Mouse (Mus musculus) hematopoietic multipotent progenitor cell, adult 10-12 weeks (in vitro differentiated cells): Measurements from ENCODE around the gene Afg3l1. TPM values are rescaled to one million over a fixed set of nuclear protein-coding genes. Genes with fewer than 3 reads are reported as not detected.

ENCODE experiments used
- polyA plus RNA-seq: library from polyadenylated mRNA; stranded (reverse); fragments of >175 nt; gene quantifications from 2 replicates; pipeline ENCODE4 v1.2.3, GENCODE M21; 2012; ENCODE audit warnings: low replicate concordance

Gene Afg3l1
- polyA plus RNA-seq = 11.7 and 12.1 TPM in 2 replicates

DNA sequence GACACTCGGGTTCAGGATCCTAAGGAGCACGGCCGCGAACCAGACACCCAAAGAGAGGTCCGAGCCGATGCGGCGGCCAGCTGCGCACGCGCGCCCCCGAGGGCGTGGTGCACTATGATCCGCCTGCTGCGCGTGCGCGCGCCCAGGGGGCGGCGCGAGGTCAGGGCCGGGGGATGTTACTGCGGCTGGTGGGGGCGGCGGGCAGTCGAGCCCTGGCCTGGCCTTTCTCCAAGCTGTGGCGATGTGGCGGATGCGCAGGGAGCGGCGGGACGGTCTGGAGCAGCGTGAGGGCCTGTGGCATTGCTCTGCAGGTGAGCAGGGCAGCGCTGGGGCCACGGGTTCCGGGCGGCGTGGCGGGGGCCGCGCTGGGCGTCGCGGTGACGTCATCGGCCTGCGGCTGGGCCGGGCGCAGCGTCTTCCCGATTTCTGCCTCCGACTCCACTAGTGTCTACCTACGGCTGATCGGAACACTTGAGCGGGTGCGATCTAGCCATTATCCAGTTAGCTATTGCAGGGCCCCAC lies at the start of gene Afg3l1:
Gene Afg3l1 (plus strand): TSS at position 167 of the 522 bp plus-strand sequence.

DNA sequence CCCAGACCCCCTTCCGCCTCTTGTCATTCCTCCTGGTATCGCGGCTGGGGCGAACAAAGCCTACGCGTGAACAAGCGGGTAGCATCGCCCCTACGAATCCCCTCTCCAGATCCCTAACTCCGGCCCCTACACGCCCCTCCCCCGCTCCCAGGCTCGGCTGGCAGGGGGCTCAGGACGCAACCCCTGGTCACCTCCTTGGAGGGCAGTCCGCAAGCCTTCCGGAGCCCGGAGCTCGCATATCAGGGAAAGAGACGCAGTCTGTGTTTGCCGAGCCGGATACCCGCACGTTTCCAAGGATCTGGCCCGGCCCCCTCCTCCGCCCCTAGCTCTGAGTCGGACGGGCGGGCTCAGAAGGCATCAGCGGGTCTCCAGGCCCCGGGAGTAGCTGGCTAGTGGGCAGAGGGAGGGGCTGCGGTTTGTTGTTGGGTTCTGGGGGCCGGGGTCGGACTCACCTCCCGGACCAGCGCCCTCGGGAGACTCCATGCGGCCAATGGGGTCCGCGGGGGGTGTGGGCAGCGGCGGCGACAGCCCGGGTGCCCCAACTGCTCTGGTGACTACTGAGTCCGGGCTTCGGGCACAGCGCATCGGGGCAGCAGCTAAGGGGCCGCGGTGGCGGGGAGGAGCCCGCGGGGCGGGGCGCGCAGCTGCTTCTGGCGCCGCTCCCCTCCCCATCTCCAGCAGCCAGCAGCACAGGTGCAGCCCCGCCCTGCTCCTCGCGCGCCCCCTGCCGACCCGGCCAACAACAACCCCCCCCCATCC lies 37.3 kb downstream of the Afg3l1 start, which contains the start of gene Dbndd1:
Gene Dbndd1 (minus strand): TSS at position 683 of the 759 bp plus-strand sequence.

DNA sequence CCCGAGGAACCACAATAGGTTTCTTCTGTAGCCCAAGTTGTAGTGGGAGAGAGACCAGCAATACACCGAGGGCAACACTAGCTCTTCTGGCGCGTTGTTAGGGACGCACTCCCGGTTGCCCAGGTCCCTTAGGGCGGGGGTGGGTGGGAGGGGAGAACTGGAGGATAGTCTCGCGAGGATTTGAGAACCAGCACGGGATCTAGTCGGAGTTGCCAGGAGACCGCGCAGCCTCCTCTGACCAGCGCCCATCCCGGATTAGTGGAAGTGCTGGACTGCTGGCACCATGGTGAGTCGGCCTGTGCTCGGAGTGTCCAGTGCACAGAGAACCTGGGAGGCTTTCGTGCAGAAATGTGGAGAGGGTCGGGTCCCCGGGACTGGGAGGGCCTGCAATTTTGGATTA lies 41.0 kb downstream of the Afg3l1 start, which contains the start of gene Gas8:
Gene Gas8 (plus strand): TSS at position 168 of the 400 bp plus-strand sequence.

Other genes with a start within 250 kb of the Afg3l1 start
- 11.9 and 12.8 TPM in 2 replicates for gene Spata2l, start 241.7 kb upstream of the Afg3l1 start, polyA plus RNA-seq
- 19.5 and 32.7 TPM in 2 replicates for gene Zfp276, start 223.7 kb upstream of the Afg3l1 start, polyA plus RNA-seq
- gene Vps9d1, start 223.6 kb upstream of the Afg3l1 start, polyA plus RNA-seq = 136 and 348 TPM in 2 replicates
- gene Fanca, start 159.3 kb upstream of the Afg3l1 start, polyA plus RNA-seq = 7.0 and 16.7 TPM in 2 replicates
- gene Spire2, start 145.2 kb upstream of the Afg3l1 start, polyA plus RNA-seq = 0.24 and 0.85 TPM in 2 replicates
- gene Tcf25, start 104.2 kb upstream of the Afg3l1 start, polyA plus RNA-seq = 117 and 146 TPM in 2 replicates
- gene Mc1r, start 70.8 kb upstream of the Afg3l1 start, polyA plus RNA-seq = not detected in 2 replicates
- 0.62 TPM in 2 replicates for gene Tubb3, start 66.5 kb upstream of the Afg3l1 start, polyA plus RNA-seq
- gene Def8, start 54.4 kb upstream of the Afg3l1 start, polyA plus RNA-seq = 1.7 and 8.4 TPM in 2 replicates
- gene Dbndd1, start 37.6 kb downstream of the Afg3l1 start, polyA plus RNA-seq = not detected in 2 replicates
- gene Gas8, start 40.9 kb downstream of the Afg3l1 start, polyA plus RNA-seq = 4.7 and 9.7 TPM in 2 replicates
- gene Rhou, start 176.0 kb downstream of the Afg3l1 start, polyA plus RNA-seq = 0.29 and 1.1 TPM in 2 replicates